Mouse (Mus musculus) CH12.LX (cell line): ENCODE results near the gene Ap1s3. TPM values are rescaled to one million over a fixed set of nuclear protein-coding genes. Genes with fewer than 3 reads are reported as not detected.

Experiments
- DNase-seq: peaks from one replicate; pipeline ENCODE4 v3.0.0-alpha.2; 2013; ENCODE audit errors: extremely low read depth
- H3K27ac ChIP-seq: 2 replicates; pipeline ENCODE4 v1.5.1; 2012; ENCODE audit warnings: low read depth, mild to moderate bottlenecking, control low read depth, moderate library complexity; ENCODE audit not compliant: insufficient read depth
- H3K27me3 ChIP-seq: replicated peaks from 2 replicates; pipeline ENCODE3; 2012; ENCODE audit warnings: inconsistent platforms
- H3K36me3 ChIP-seq, 2 experiments: replicated peaks in 1 of 2; 2 replicates each; pipeline versions ENCODE3 to v1.6.1; 2012; ENCODE audit warnings: inconsistent platforms in 1 of 2, low read length in 1 of 2, mild to moderate bottlenecking in 1 of 2, mixed read lengths in 1 of 2, moderate library complexity in 1 of 2; ENCODE audit not compliant: control insufficient read depth in 1 of 2, insufficient read depth in 1 of 2
- H3K4me1 ChIP-seq, 2 experiments: 2 replicates each; pipeline ENCODE4 v1.6.1; 2012; ENCODE audit warnings: inconsistent platforms in 1 of 2, moderate library complexity in 1 of 2; ENCODE audit not compliant: insufficient read depth in 2 of 2, control insufficient read depth in 1 of 2
- H3K4me2 ChIP-seq: 2 replicates; pipeline ENCODE4 v1.6.1; 2012; ENCODE audit warnings: low read depth, mild to moderate bottlenecking, control low read depth; ENCODE audit not compliant: poor library complexity, insufficient read depth, severe bottlenecking
- H3K4me3 ChIP-seq, 3 experiments: fragments of 150-350 bp in 1 of 3; sonication (generic) in 1 of 3; replicated peaks in 1 of 3; 2 replicates each; pipeline versions ENCODE3 to v1.5.1; 2011 to 2012; ENCODE audit warnings: low read depth in 2 of 3, low read length in 2 of 3, mild to moderate bottlenecking in 2 of 3, moderate library complexity in 2 of 3, control low read depth in 1 of 3, improper control_type of control experiment in 1 of 3, inconsistent platforms in 1 of 3, mixed read lengths in 1 of 3; ENCODE audit not compliant: poor library complexity in 1 of 3
- H3K79me2 ChIP-seq: replicated peaks from 2 replicates; pipeline ENCODE4 v1.6.1; 2012; ENCODE audit warnings: mild to moderate bottlenecking, moderate library complexity; ENCODE audit not compliant: control insufficient read depth, poor library complexity, insufficient read depth, severe bottlenecking; ENCODE audit errors: extremely low read depth
- H3K9ac ChIP-seq: 2 replicates; pipeline ENCODE4 v1.6.1; 2012; ENCODE audit warnings: low read depth, mild to moderate bottlenecking, control low read depth, moderate library complexity; ENCODE audit not compliant: insufficient read depth
- H3K9me3 ChIP-seq: replicated peaks from 2 replicates; pipeline ENCODE3; 2012; ENCODE audit warnings: low read length, inconsistent platforms, mixed read lengths
- CHD1 ChIP-seq: IDR thresholded peaks from 2 replicates; pipeline ENCODE4 v1.6.1; 2012; ENCODE audit warnings: low read depth, low read length, improper control_type of control experiment, inconsistent platforms
- CTCF ChIP-seq, 2 experiments: IDR thresholded peaks in 1 of 2; conservative IDR thresholded peaks in 1 of 2; 2 replicates each; pipeline ENCODE4 v1.5.1; 2011 to 2012; ENCODE audit warnings: low read depth in 2 of 2, low read length in 2 of 2, improper control_type of control experiment in 1 of 2, inconsistent platforms in 1 of 2, mild to moderate bottlenecking in 1 of 2, moderate library complexity in 1 of 2
- E2F4 ChIP-seq: IDR thresholded peaks from 2 replicates; pipeline ENCODE4 v1.6.1; 2011; ENCODE audit warnings: low read depth, low read length, improper control_type of control experiment; ENCODE audit not compliant: insufficient replicate concordance
- EP300 ChIP-seq: IDR thresholded peaks from 2 replicates; pipeline ENCODE4 v1.6.1; 2011; ENCODE audit warnings: low read length, improper control_type of control experiment
- GABPA ChIP-seq: IDR thresholded peaks from 2 replicates; pipeline ENCODE4 v1.6.1; 2012; ENCODE audit warnings: low read depth, low read length, improper control_type of control experiment, inconsistent platforms; ENCODE audit not compliant: insufficient replicate concordance
- IRF4 ChIP-seq: IDR thresholded peaks from 2 replicates; pipeline ENCODE4 v1.6.1; 2014; ENCODE audit warnings: low read depth, mild to moderate bottlenecking, inconsistent platforms, low read length, improper control_type of control experiment
- JUN ChIP-seq: IDR thresholded peaks from 2 replicates; pipeline ENCODE4 v1.6.1; 2011; ENCODE audit warnings: low read depth, mild to moderate bottlenecking, low read length, improper control_type of control experiment, moderate library complexity; ENCODE audit not compliant: insufficient read depth
- KAT2A ChIP-seq: IDR thresholded peaks from 2 replicates; pipeline ENCODE4 v1.6.1; 2012; ENCODE audit warnings: low read length, improper control_type of control experiment, inconsistent platforms; ENCODE audit not compliant: insufficient replicate concordance
- MAFK ChIP-seq: IDR thresholded peaks from 2 replicates; pipeline ENCODE4 v1.6.1; 2011; ENCODE audit warnings: low read length, improper control_type of control experiment; ENCODE audit not compliant: insufficient replicate concordance
- MAZ ChIP-seq: IDR thresholded peaks from 2 replicates; pipeline ENCODE4 v1.6.1; 2012; ENCODE audit warnings: low read depth, mild to moderate bottlenecking, inconsistent platforms, low read length, improper control_type of control experiment, moderate library complexity
- MXI1 ChIP-seq: IDR thresholded peaks from 2 replicates; pipeline ENCODE4 v1.6.1; 2011; ENCODE audit warnings: mild to moderate bottlenecking, low read depth, low read length, improper control_type of control experiment
- MYC ChIP-seq: IDR thresholded peaks from 2 replicates; pipeline ENCODE4 v1.6.1; 2011; ENCODE audit warnings: low read depth, mild to moderate bottlenecking, improper control_type of control experiment, low read length
- NELFE ChIP-seq: IDR thresholded peaks from 2 replicates; pipeline ENCODE4 v1.6.1; 2011; ENCODE audit warnings: low read depth, low read length, improper control_type of control experiment
- PAX5 ChIP-seq: IDR thresholded peaks from 2 replicates; pipeline ENCODE4 v1.6.1; 2012; ENCODE audit warnings: low read length, inconsistent platforms, mixed read lengths
- POLR2A ChIP-seq: IDR thresholded peaks from 2 replicates; pipeline ENCODE4 v1.6.1; 2011; ENCODE audit warnings: low read depth, mild to moderate bottlenecking, improper control_type of control experiment, low read length
- POLR2AphosphoS2 ChIP-seq: IDR thresholded peaks from 2 replicates; pipeline ENCODE4 v1.6.1; 2011; ENCODE audit warnings: low read depth, low read length, improper control_type of control experiment
- RAD21 ChIP-seq: IDR thresholded peaks from 2 replicates; pipeline ENCODE4 v1.6.1; 2011; ENCODE audit warnings: low read depth, mild to moderate bottlenecking, low read length, improper control_type of control experiment, moderate library complexity
- SIN3A ChIP-seq: IDR thresholded peaks from 2 replicates; pipeline ENCODE4 v1.6.1; 2012; ENCODE audit warnings: low read length, improper control_type of control experiment, inconsistent platforms
- SMC3 ChIP-seq: IDR thresholded peaks from 2 replicates; pipeline ENCODE4 v1.6.1; 2011; ENCODE audit warnings: low read depth, low read length, improper control_type of control experiment
- TBP ChIP-seq: conservative IDR thresholded peaks from 2 replicates; pipeline ENCODE4 v1.6.1; 2011; ENCODE audit warnings: low read depth, low read length, improper control_type of control experiment
- UBTF ChIP-seq: IDR thresholded peaks from 2 replicates; pipeline ENCODE4 v1.6.1; 2012; ENCODE audit warnings: low read depth, mild to moderate bottlenecking, inconsistent platforms, low read length, improper control_type of control experiment, moderate library complexity
- ZC3H11A ChIP-seq: IDR thresholded peaks from 2 replicates; pipeline ENCODE4 v1.6.1; 2012; ENCODE audit warnings: low read depth, mild to moderate bottlenecking, inconsistent platforms, low read length, improper control_type of control experiment
- ZKSCAN1 ChIP-seq: IDR thresholded peaks from 2 replicates; pipeline ENCODE4 v1.6.1; 2012; ENCODE audit warnings: low read depth, inconsistent platforms, low read length, improper control_type of control experiment, borderline replicate concordance
- ZMIZ1 ChIP-seq: IDR thresholded peaks from 2 replicates; pipeline ENCODE4 v1.6.1; 2012; ENCODE audit warnings: low read depth, mild to moderate bottlenecking, inconsistent platforms, low read length, improper control_type of control experiment
- ZNF384 ChIP-seq: IDR thresholded peaks from 2 replicates; pipeline ENCODE4 v1.6.1; 2012; ENCODE audit warnings: low read depth, low read length, improper control_type of control experiment, inconsistent platforms
- dilution Hi-C: fragments of 300-500 bp; cut with MboI; formaldehyde crosslinking; loops from 2 replicates; pipeline ENCODE4 v1.14.3; 2020; ENCODE audit warnings: low sequenced_read_pairs; ENCODE audit not compliant: extremely low pct_unique_long_range_greater_than_20kb, extremely low pct_ligation_motif_present
- in situ Hi-C: fragments of 300-500 bp; cut with MboI; formaldehyde crosslinking; loops from 3 replicates; pipeline ENCODE4 v1.14.3; 2019; ENCODE audit warnings: low sequenced_read_pairs, low pct_ligation_motif_present, low pct_unique_long_range_greater_than_20kb, mixed read lengths
- polyA plus RNA-seq: library from polyadenylated mRNA; unstranded; fragments of >175 nt; gene quantifications from 2 replicates; pipeline ENCODE4 v1.2.1, GENCODE M21; 2012; ENCODE audit warnings: low read depth; ENCODE audit not compliant: insufficient read length
- total RNA-seq, 2 experiments: library from RNA; depleted of rRNA; stranded (reverse); fragments of 300-350 nt in 1 of 2; fragments of >200 nt in 1 of 2; gene quantifications; 2 replicates each; pipeline ENCODE4 v1.2.3; 2012 to 2014

Gene Ap1s3
- total and polyA plus RNA-seq, 3 experiments, result 10.5 to 36.6 (median 13.9) TPM

DNA sequence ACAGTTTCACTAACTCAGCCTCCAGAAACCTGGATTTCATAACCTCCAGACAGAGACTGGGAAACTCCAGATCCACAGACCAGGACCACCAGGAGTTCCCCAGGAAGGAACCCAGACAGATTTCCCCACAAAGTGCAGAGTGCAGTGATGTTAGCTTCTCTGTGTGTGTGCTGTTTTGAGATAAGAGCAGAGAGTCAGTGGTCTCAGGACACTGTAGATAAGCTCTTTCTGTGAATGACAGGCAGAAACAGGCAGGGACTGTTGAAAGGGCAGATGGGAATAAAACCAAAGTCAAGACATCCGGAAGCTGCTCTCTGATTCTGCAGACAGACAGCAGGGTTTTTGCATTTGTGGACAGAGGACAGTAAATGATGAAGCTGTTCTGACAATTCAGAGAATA is 15.5 kb upstream of the Ap1s3 start:
- Histone ChIP-seq H3K4me1 (peaks cover 0 to 11% of the 10 kb centered on the region in 2 experiments; a peak in 2 of 4 replicates), H3K9me3 (no peaks in the 10 kb centered on the region), H3K9ac (no peak overlapping the region), H3K36me3 (no peaks in the 10 kb centered on the region), H3K4me3 (no peak overlapping the region), H3K27me3 (no peaks in the 10 kb centered on the region), H3K4me2 (no peak overlapping the region), H3K79me2 (no peaks in the 10 kb centered on the region), H3K27ac (no peak overlapping the region)
- dilution Hi-C loops, result no loop called here
- in situ Hi-C loops, result loop anchor here (25.0 kb wide), 1 partner anchor 950 kb away; no protein-coding TSS in a partner anchor
- DNase-seq, result no peak
- TF ChIP-seq ZC3H11A, result no peak
- no peak for TF ChIP-seq SIN3A
- no peak for TF ChIP-seq UBTF
- TF ChIP-seq RAD21, result no peak
- TF ChIP-seq ZKSCAN1, result no peak
- no peak for TF ChIP-seq CTCF (conservative IDR thresholded peaks at IDR 0.05 in 1 of 2, IDR thresholded peaks at IDR 0.05 in 1 of 2; ENCODE audit: low read depth in 2 of 2, low read length in 2 of 2)
- TF ChIP-seq CHD1, result no peak
- TF ChIP-seq NELFE, result no peak
- TF ChIP-seq MYC, result no peak
- no peak for TF ChIP-seq ZMIZ1
- TF ChIP-seq MAZ, result no peak
- TF ChIP-seq EP300, result no peak
- TF ChIP-seq TBP, result no peak
- TF ChIP-seq E2F4, result no peak
- no peak for TF ChIP-seq MXI1
- TF ChIP-seq KAT2A, result no peak

DNA sequence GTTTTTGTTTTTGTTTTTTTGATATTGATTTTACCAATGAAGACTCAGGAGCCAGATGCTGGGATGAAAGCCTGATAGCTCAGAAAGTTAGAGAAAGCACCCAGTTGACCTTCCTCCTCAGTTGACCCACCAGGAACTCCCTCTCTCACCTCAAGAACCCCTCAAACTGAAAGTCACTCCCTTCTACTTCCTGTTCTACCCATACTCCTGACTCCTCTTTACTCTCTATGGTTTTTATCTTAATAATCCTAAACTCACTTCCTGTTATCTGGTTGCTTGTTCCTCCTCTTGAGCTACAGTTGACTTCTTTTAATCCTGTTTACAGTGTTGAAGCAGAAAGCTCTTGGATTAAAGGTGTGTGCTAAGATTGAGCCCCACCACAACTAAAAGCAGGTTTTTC is 12.3 kb upstream of the Ap1s3 start:
- no peak for DNase-seq
- dilution Hi-C loops (no loop called here), in situ Hi-C loops (loop anchor here (25.0 kb wide), 1 partner anchor 947 kb away; no protein-coding TSS in a partner anchor)
- Histone ChIP-seq H3K27ac (no peak overlapping the region), H3K4me1 (peaks cover 6 to 17% of the 10 kb centered on the region in 2 experiments), H3K9ac (no peak overlapping the region), H3K27me3 (no peaks in the 10 kb centered on the region), H3K79me2 (no peaks in the 10 kb centered on the region), H3K9me3 (no peaks in the 10 kb centered on the region), H3K4me3 (no peak overlapping the region), H3K36me3 (no peaks in the 10 kb centered on the region), H3K4me2 (no peak overlapping the region)
- TF ChIP-seq PAX5 (no peak), MAZ (no peak), POLR2A (no peak), ZNF384 (no peak), CTCF (conservative IDR thresholded peaks at IDR 0.05 in 1 of 2, IDR thresholded peaks at IDR 0.05 in 1 of 2; ENCODE audit: low read depth in 2 of 2, low read length in 2 of 2) (no peak), SMC3 (no peak), IRF4 (no peak), EP300 (no peak), POLR2AphosphoS2 (no peak), MAFK (no peak), KAT2A (no peak), ZKSCAN1 (no peak), JUN (no peak), GABPA (no peak), TBP (no peak), ZC3H11A (no peak), E2F4 (no peak)
